Mouse (Mus musculus) cerebellum, adult 9-10 months (tissue): Measurements from ENCODE around the gene Phf3.
"Not testable (repeated sequence)": the region's sequence is repeated elsewhere in the genome, so short reads cannot be mapped to it uniquely, and the experiment has no call there.

Experiments used
- DNase-seq: peaks from one replicate; pipeline ENCODE4 v3.0.0; 2022

The Phf3 gene

DNA sequence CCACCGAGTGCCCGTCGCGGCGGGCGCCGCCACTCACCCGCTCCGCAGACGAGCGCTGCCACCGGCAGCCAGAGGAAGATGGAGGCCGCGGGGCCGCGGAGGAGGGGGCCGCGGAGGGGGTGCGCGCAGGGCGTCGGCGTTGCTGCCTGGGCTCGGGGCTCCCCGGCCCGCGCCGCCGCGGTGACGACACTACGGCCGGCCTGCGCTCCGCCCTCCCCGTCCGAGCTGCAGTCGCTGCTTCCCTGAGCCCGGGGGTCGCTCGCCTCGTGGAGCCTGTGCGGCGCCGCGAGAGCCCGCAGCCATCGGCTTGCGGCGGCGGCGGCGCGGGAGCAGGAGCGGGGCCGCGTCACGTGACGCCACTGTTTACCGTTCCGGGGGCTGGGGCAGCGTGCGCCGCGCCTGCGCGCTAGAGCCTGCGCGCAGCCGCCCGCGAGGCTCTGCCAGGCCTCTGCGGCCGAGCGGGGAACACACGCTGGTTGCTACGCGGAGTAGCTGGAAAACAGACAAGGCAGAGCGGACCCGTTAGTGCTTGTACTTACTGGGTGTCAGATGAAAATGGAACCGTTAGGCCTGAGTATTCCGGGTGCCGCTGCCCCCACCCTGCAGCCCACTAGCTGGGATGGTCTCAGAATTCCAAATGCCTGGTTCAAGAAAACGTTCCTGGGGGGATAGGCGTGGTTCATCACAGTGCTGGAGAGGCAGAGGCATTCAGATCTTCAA is at the start of gene Phf3:
TSS of gene Phf3 (minus strand) at position 381 of the 720 bp plus-strand sequence.
- DNase-seq = peak; percentile 90

GRCm38 (mm10) chr1:30922237-30922636 is 48.5 kb upstream of the Phf3 start:
- DNase-seq = no peak

DNA sequence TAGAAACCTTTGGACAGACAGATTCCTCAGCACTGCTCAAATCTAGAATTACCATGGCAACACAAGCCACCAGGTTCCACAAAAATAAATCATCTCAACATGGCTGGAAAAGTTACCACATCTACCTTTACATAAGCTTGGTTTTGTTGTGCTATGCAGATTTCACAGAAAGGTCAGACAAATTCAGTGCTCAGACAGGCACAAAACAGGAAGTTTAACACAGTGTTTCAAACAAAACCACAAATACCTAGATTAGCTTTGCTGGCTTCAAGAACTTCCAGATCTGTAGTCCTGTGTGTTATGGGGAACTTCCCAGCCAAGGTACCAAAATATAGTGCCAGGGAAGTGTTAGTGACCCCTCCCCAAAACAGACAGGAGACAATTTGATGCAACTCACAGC is 47.5 kb upstream of the Phf3 start:
- no peak for DNase-seq

- peak; percentile 29 for DNase-seq
These were observed 47.0 kb upstream of the Phf3 start for GRCm38 (mm10) chr1:30920620-30921177.

- no peak for DNase-seq
These were observed 36.5 kb upstream of the Phf3 start for GRCm38 (mm10) chr1:30910172-30910571.

GRCm38 (mm10) chr1:30908797-30909196 is 35.1 kb upstream of the Phf3 start:
- DNase-seq = no peak

DNA sequence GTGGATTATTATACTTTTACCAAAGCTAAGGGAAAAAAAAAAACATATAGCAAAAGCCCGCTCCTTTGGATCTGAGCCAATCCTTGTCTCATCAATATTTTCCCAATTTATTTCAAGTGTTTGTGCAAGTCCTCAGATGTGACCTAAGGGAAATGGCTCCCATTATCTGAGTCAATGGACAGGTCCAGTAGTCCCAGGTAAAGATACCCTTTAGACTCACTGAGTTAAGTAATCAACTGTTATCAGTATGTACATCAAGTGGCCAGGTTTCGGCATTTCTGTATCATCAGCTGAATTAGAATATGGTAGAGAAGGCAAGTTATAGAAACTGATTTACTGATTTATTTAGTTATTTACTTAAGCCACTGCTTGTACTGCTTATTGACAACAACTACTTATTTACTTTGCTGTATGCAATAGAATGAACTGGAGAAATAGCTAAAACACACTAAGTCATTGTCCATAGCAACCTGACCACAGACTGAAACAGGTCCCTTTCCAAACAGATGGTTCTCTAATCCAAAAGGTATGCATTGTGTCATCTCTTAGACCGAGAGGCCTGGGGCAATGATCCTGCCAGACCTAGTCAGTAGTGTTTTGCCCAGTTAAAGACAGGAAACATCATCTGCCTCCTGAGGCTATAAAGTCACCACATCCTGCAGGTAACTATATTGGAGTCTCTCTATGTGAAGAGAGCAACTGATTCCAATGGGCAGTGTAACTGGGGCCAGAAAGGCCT is 29.9 kb upstream of the Phf3 start:
- no peak for DNase-seq

- DNase-seq = no peak
These were observed 25.0 kb upstream of the Phf3 start for GRCm38 (mm10) chr1:30898691-30899090.

DNA sequence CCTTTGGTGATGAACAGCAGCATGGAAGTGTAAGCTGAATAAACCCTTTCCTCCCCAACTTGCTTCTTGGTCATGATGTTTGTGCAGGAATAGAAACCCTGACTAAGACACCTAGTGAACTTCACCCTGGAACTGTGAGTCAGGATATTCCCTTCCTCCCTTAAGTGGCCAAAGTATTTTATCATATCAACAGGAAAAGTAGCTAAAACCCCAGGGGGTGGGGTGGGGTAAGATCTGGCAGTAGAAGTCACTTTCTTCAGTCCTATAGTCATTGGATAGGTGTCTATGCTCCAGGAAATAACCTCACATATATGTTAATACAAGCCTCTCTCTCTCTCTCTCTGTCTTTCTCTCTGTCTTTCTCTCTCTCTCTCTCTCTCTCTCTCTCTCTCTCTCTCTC is 21.6 kb upstream of the Phf3 start:
- DNase-seq = not testable (repeated sequence)

- DNase-seq = not testable (repeated sequence)
These were observed 10.1 kb upstream of the Phf3 start for GRCm38 (mm10) chr1:30883806-30884205.

DNA sequence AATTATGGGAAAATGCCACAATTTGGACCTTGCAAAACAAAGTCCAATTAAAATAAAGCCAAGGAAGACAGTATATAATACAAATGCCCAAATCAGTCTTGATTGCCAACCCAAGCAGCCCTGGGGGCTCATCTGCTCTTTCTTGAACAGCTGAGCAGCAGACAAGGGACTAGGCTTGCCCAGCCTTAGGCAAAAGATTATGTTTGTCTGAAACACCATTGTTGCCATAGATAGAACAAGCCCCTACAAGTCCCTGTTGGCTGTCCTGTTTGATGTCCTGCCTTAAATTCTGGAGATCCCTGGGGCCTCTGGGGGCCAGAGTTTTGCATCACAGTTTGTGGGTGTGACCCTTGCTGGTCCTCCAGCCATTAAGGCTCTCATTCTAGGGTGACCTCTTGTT is 2.0 kb upstream of the Phf3 start:
- DNase-seq = no peak

DNA sequence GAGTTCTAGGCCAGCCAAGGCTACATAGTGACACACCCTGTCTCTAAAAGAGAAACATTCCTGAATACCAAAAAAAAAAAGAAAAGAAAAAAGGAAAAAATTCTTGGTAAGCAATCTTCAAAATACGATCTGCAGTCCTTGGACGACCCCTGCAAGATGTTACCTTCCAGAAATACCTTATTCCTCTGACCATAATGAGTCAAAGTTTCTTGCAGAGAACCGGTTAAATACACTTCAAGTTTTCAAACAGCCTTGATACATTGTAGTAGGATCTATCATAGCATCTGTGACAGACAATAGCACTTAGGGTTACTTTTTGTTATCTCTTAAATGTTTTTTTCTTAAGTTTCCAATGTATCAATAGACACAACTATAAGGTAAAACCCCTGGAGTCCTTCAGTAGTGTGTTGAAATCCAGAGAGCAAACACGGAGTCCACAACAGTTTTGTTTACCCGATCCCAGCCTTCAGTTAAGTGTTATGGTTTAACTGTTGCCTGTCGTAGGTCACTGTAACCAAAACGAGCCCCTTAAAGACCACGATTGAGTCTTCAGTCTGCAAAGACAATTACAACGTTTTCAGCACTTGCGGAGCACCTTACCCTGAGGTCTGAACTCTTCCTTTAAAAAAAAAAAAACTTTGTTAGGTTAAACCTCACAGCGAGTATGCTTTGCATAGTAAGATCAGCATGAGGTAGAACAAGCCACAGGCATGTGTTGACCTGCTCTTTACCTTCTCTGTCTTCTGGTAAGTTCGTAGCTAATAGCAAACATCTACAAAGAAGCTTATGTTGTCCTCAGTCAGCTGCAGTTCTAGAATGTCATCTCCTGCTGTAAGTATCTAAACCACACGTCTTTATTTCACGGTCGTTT is 775 bp upstream of the Phf3 start:
- DNase-seq = no peak

- peak; percentile 67 for DNase-seq
These were observed 733 bp downstream of the Phf3 start for GRCm38 (mm10) chr1:30872836-30873540.

DNA sequence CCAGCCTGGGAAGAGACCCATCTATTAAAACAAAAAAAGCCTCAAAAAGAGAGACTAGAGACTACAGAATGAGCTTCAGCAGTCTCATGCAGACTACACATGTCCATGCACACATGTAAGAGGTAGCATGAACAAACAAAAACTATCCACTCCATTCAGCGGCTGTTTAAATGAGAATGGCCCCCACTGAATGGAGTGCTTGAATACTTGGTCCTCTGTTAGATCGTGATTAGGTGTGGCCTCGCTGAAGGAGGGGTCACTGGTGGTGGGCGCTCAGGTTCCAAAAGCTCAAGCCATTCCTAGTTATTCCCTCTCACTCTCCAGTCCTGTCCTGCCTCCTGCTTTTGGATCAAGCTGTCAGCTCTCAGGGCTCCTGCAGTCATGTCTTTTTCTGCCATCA is 5.9 kb downstream of the Phf3 start:
- no peak for DNase-seq

- DNase-seq = no peak
These were observed 21.2 kb downstream of the Phf3 start for GRCm38 (mm10) chr1:30852518-30852917.

DNA sequence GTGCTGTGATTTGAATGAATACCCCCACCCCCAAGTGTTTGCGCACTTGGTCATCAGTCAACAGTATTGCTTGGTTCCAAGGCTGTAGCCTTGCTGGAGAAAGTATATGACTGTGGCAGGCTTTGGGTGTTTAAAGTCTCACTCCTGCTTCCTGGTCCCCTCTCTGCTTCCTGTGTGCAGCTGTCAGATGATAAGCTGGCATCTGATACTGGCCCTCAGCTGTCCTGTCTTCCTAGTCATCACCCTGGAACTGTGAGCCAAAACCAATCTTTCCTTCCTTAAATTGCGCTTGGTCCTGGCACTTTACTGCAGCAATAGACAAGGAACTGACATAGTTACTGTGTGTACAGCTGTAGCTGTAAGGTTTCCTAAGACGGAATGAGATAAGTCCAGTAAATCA is 21.8 kb downstream of the Phf3 start:
- DNase-seq = no peak

GRCm38 (mm10) chr1:30850906-30851305 is 22.8 kb downstream of the Phf3 start:
- no peak for DNase-seq

- no peak for DNase-seq
These were observed 23.8 kb downstream of the Phf3 start for GRCm38 (mm10) chr1:30849955-30850354.

GRCm38 (mm10) chr1:30847706-30848105 is 26.0 kb downstream of the Phf3 start:
- DNase-seq = no peak

- DNase-seq = no peak
These were observed 34.1 kb downstream of the Phf3 start for GRCm38 (mm10) chr1:30839662-30840061.

DNA sequence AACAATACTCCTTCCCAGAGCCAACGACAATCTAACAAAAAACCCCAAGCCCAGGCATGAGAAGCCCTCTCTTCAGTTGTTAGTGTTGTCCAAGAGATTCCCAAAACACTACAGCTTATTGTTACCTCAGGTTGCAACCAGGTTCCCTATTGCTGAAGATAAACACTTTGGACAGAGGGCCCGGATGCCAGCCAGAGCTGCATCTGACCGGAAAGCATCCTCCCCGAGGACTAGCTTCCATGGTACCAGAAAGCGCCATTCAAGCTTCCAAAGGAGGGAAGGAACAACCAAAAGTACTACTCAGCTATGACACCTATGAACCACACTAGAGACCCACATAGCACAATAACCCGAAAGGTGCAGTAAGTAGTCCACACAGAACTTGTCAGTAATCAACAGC is 38.2 kb downstream of the Phf3 start:
- no peak for DNase-seq

DNA sequence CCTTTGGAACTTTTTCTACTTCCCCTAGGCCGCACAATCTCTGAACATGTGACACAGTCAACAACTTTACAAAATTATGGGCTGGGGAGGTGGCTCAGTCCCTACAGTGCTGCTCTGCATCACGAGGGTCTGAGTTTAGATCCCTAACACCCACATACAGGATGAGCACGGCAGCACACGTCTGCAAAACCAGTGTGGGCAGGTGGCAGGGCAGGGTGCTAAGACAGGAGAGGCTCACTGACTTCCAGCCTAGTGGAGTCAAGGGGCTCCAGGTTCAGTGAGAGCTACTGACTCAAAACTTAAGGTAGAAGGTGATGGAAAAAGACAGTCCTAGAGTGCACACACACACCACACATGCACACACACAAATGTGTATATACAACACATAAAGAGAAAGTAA is 40.9 kb downstream of the Phf3 start:
- no peak for DNase-seq

DNA sequence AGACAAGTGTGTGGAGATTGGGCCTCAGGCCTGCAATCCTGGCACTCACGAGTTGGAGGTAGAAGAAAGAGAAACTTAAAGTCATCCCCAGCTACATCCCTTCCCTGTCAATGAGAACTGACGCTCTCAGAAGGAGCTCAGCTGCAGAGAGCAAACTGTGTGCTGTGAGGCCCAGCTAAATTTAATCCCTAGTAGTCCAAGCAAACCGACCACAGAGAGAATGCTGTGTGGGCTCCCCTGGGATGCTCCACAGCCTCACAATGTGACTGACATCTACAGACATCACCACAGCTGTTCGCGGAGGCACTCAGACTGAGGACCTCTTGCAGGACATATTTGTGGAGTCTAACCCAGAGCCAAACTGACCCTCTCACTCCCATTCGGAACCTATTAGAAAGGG is 54.3 kb downstream of the Phf3 start:
- no peak for DNase-seq
